Mouse (Mus musculus) heart, postnatal 0 days (tissue): ENCODE results near the gene Mgrn1.

Source experiments
- CTCF ChIP-seq: IDR thresholded peaks from 2 replicates; pipeline ENCODE4 v1.5.1; 2016; ENCODE audit warnings: antibody characterized with exemption, control low read depth, low read depth
- EP300 ChIP-seq: IDR thresholded peaks from 2 replicates; pipeline ENCODE4 v1.6.1; 2016; ENCODE audit warnings: antibody characterized with exemption, low read depth

DNA sequence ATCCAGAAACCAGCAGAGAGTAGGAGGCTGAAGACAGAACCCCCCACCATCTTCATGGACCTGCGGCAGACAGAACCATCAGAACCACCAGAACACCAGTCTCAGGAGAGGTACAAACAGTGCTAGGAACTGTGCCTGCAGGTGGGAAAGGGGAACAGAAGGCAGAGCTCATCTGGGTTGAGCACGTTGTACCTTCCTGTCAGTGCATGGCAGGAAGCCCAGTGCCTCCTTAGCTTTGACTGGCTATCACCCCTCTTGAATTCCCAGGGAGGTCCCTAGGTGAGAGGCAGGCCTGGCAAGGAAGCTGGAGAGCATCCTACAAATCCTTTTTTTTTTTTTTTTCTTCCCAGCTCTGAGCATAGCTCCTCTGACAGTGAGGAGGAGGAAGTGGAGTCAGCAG lies 90.1 kb downstream of the Mgrn1 start:
- no peak for TF ChIP-seq EP300
- TF ChIP-seq CTCF, result no peak
